Mouse (Mus musculus): ENCODE data around the gene Wfdc1. TPM values are rescaled to one million over a fixed set of nuclear protein-coding genes. Genes with fewer than 3 reads are reported as not detected.

Gene Wfdc1
- polyA plus RNA-seq, 1 experiment from 2014 or later: 32.9 TPM

- DNase-seq (ENCODE audit: low spot score): no peak
- H3K9me3 ChIP-seq (replicated peaks): peaks cover 5% of the 10 kb centered on the region; the same call in 1 of the 2 replicates
- 87% methylated on average over 1 of the region's 1 CpGs for WGBS
- H3K4me3 ChIP-seq: no peak overlapping the region
- peaks cover 6% of the 10 kb centered on the region; the same call in 1 of the 2 replicates for H3K4me1 ChIP-seq
- H3K27me3 ChIP-seq (ENCODE audit: low read depth, poor library complexity, severe bottlenecking): 0 out of 2 replicates have a peak, but pooled peaks cover under 1% of the 10 kb centered on the region
- H3K27ac ChIP-seq (replicated peaks): no peak overlapping the region
- H3K36me3 ChIP-seq: no peaks in the 10 kb centered on the region
Observed at GRCm38 (mm10) chr8:119642960-119643359, 23.2 kb upstream of the Wfdc1 start.

GRCm38 (mm10) chr8:119644429-119644960, 21.7 kb upstream of the Wfdc1 start:
- Histone ChIP-seq H3K36me3 (no peaks in the 10 kb centered on the region), H3K27ac (replicated peaks) (no peak overlapping the region), H3K9me3 (replicated peaks) (peaks cover 5% of the 10 kb centered on the region; the same call in 1 of the 2 replicates), H3K4me1 (peaks cover 6% of the 10 kb centered on the region; the same call in 1 of the 2 replicates), H3K4me3 (no peak overlapping the region), H3K27me3 (ENCODE audit: low read depth, poor library complexity, severe bottlenecking) (no peaks in the 10 kb centered on the region)
- DNase-seq (ENCODE audit: low spot score): no peak
- WGBS: 87% methylated on average over 17 of the region's 17 CpGs

- DNase-seq (ENCODE audit: low spot score): no peak
- H3K4me3 ChIP-seq: no peak overlapping the region
- H3K27ac ChIP-seq (replicated peaks): no peak overlapping the region
- H3K9me3 ChIP-seq (replicated peaks): peaks cover 5% of the 10 kb centered on the region; the same call in 1 of the 2 replicates
- H3K27me3 ChIP-seq (ENCODE audit: low read depth, poor library complexity, severe bottlenecking): no peaks in the 10 kb centered on the region
- peaks cover 6% of the 10 kb centered on the region; the same call in 1 of the 2 replicates for H3K4me1 ChIP-seq
- H3K36me3 ChIP-seq: no peaks in the 10 kb centered on the region
- 75% methylated on average over 18 of the region's 18 CpGs for WGBS
Observed at GRCm38 (mm10) chr8:119644981-119645597, 21.1 kb upstream of the Wfdc1 start.

GRCm38 (mm10) chr8:119646197-119646596, 20.0 kb upstream of the Wfdc1 start:
- Histone ChIP-seq H3K4me1 (peaks cover 8% of the 10 kb centered on the region; the same call in 1 of the 2 replicates), H3K9me3 (replicated peaks) (peaks cover 5% of the 10 kb centered on the region; the same call in 1 of the 2 replicates), H3K4me3 (no peak overlapping the region), H3K27ac (replicated peaks) (no peak overlapping the region), H3K27me3 (ENCODE audit: low read depth, poor library complexity, severe bottlenecking) (no peaks in the 10 kb centered on the region), H3K36me3 (no peaks in the 10 kb centered on the region)
- no peak for DNase-seq (ENCODE audit: low spot score)
- 80% methylated on average over 3 of the region's 3 CpGs for WGBS

- Histone ChIP-seq H3K27me3 (ENCODE audit: low read depth, poor library complexity, severe bottlenecking) (no peaks in the 10 kb centered on the region), H3K36me3 (no peaks in the 10 kb centered on the region), H3K4me1 (peaks cover 9% of the 10 kb centered on the region; the same call in 1 of the 2 replicates), H3K4me3 (no peak overlapping the region), H3K27ac (replicated peaks) (no peak overlapping the region), H3K9me3 (replicated peaks) (peaks cover 5% of the 10 kb centered on the region; the same call in 1 of the 2 replicates)
- DNase-seq (ENCODE audit: low spot score): no peak
- WGBS: 85% methylated on average over 7 of the region's 7 CpGs
Observed at GRCm38 (mm10) chr8:119646846-119647245, 19.3 kb upstream of the Wfdc1 start.

GRCm38 (mm10) chr8:119651324-119651723, 14.8 kb upstream of the Wfdc1 start:
- no peak overlapping the region for H3K27ac ChIP-seq (replicated peaks)
- DNase-seq (ENCODE audit: low spot score): no peak
- no peak overlapping the region for H3K4me3 ChIP-seq
- H3K9me3 ChIP-seq (replicated peaks): peaks cover 3% of the 10 kb centered on the region; the same call in 1 of the 2 replicates
- 63% methylated on average over 2 of the region's 2 CpGs for WGBS
- H3K36me3 ChIP-seq: no peaks in the 10 kb centered on the region
- H3K27me3 ChIP-seq (ENCODE audit: low read depth, poor library complexity, severe bottlenecking): no peaks in the 10 kb centered on the region
- H3K4me1 ChIP-seq: peaks cover 17% of the 10 kb centered on the region

- no peaks in the 10 kb centered on the region for H3K36me3 ChIP-seq
- H3K27ac ChIP-seq (replicated peaks): peak overlapping the region; percentile 33; the same call in 1 of the 2 replicates
- 63% methylated on average over 5 of the region's 5 CpGs for WGBS
- H3K4me3 ChIP-seq: no peak overlapping the region
- no peaks in the 10 kb centered on the region for H3K27me3 ChIP-seq (ENCODE audit: low read depth, poor library complexity, severe bottlenecking)
- H3K9me3 ChIP-seq (replicated peaks): no peaks in the 10 kb centered on the region; the same call in 1 of the 2 replicates
- peaks cover 38% of the 10 kb centered on the region for H3K4me1 ChIP-seq
- no peak for DNase-seq (ENCODE audit: low spot score)
Observed at GRCm38 (mm10) chr8:119656709-119657464, 9.3 kb upstream of the Wfdc1 start.

GRCm38 (mm10) chr8:119661081-119661480, 5.1 kb upstream of the Wfdc1 start:
- 3% methylated on average over 9 of the region's 9 CpGs for WGBS
- H3K4me3 ChIP-seq: peak overlapping the region; percentile 16; the same call in 1 of the 2 replicates
- no peaks in the 10 kb centered on the region for H3K27me3 ChIP-seq (ENCODE audit: low read depth, poor library complexity, severe bottlenecking)
- H3K27ac ChIP-seq (replicated peaks): peak overlapping the region; percentile 85
- no peaks in the 10 kb centered on the region for H3K36me3 ChIP-seq
- H3K9me3 ChIP-seq (replicated peaks): no peaks in the 10 kb centered on the region; the same call in 1 of the 2 replicates
- H3K4me1 ChIP-seq: peaks cover 60% of the 10 kb centered on the region
- DNase-seq (ENCODE audit: low spot score): peak; percentile 82

- H3K27ac ChIP-seq (replicated peaks): peak overlapping the region; percentile 55; the same call in 1 of the 2 replicates
Observed at GRCm38 (mm10) chr8:119661892-119662291, 4.3 kb upstream of the Wfdc1 start.

GRCm38 (mm10) chr8:119663440-119663839, 2.7 kb upstream of the Wfdc1 start:
- Histone ChIP-seq H3K36me3 (no peaks in the 10 kb centered on the region), H3K27me3 (ENCODE audit: low read depth, poor library complexity, severe bottlenecking) (peaks cover 13% of the 10 kb centered on the region), H3K27ac (replicated peaks) (peak overlapping the region; percentile 28; the same call in 1 of the 2 replicates), H3K9me3 (replicated peaks) (no peaks in the 10 kb centered on the region), H3K4me1 (peaks cover 81% of the 10 kb centered on the region), H3K4me3 (no peak overlapping the region)
- DNase-seq (ENCODE audit: low spot score): peak; percentile 37
- 56% methylated on average over 11 of the region's 11 CpGs for WGBS

More at GRCm38 (mm10) chr8:119661892-119662291, 4.3 kb upstream of the Wfdc1 start:
- Histone ChIP-seq H3K4me1 (peaks cover 66% of the 10 kb centered on the region), H3K27me3 (ENCODE audit: low read depth, poor library complexity, severe bottlenecking) (peaks cover 6% of the 10 kb centered on the region), H3K4me3 (no peak overlapping the region), H3K9me3 (replicated peaks) (no peaks in the 10 kb centered on the region; the same call in 1 of the 2 replicates), H3K36me3 (no peaks in the 10 kb centered on the region)
- no peak for DNase-seq (ENCODE audit: low spot score)
- 72% methylated on average over 6 of the region's 6 CpGs for WGBS

GRCm38 (mm10) chr8:119665270-119665669, 895 bp upstream of the Wfdc1 start:
- Histone ChIP-seq H3K4me3 (no peak overlapping the region), H3K27me3 (ENCODE audit: low read depth, poor library complexity, severe bottlenecking) (peaks cover 13% of the 10 kb centered on the region), H3K36me3 (no peaks in the 10 kb centered on the region), H3K27ac (replicated peaks) (peak overlapping the region; percentile 80; the same call in 1 of the 2 replicates), H3K9me3 (replicated peaks) (no peaks in the 10 kb centered on the region), H3K4me1 (peaks cover 94% of the 10 kb centered on the region)
- WGBS: 75% methylated on average over 6 of the region's 6 CpGs
- no peak for DNase-seq (ENCODE audit: low spot score)

- peaks cover 75% of the 10 kb centered on the region for H3K4me1 ChIP-seq
- peaks cover 13% of the 10 kb centered on the region for H3K27me3 ChIP-seq (ENCODE audit: low read depth, poor library complexity, severe bottlenecking)
- H3K36me3 ChIP-seq: no peaks in the 10 kb centered on the region
- peak overlapping the region; percentile 80 for H3K27ac ChIP-seq (replicated peaks)
- WGBS: 63% methylated on average over 9 of the region's 9 CpGs
- peak; percentile 30 for DNase-seq (ENCODE audit: low spot score)
- no peaks in the 10 kb centered on the region for H3K9me3 ChIP-seq (replicated peaks)
- H3K4me3 ChIP-seq: no peak overlapping the region; the same call in 1 of the 2 replicates
Observed at GRCm38 (mm10) chr8:119668447-119668846, 2.3 kb downstream of the Wfdc1 start.

All from midbrain, embryonic 10.5 days (tissue).